Mouse (Mus musculus): ENCODE results near the gene Zfp444. TPM values are rescaled to one million over a fixed set of nuclear protein-coding genes. Genes with fewer than 3 reads are reported as not detected.
A peak's percentile ranks its signal among the peaks of the same experiment; 100 is the strongest.

The Zfp444 gene
- polyA plus RNA-seq (2014; fragmentation: Nextera tagmentation; extraction: Ambion mirVana), result 78.5 and 79.4 TPM in 2 replicates

- WGBS, result under 1% methylated on average over 37 of the region's 37 CpGs
- H3K9me3 ChIP-seq (ENCODE audit: control insufficient read depth, low read length), result no peaks in the 10 kb centered on the region
- peak within 1 kb of the TSS; percentile 61 for H3K9ac ChIP-seq (replicated peaks; ENCODE audit: low read depth, low read length)
- ATAC-seq (ENCODE audit: low read depth), result peak; percentile 96
- H3K4me2 ChIP-seq (ENCODE audit: low read depth, low read length), result peak within 1 kb of the TSS; percentile 82
- H3K4me1 ChIP-seq (ENCODE audit: control insufficient read depth, insufficient read depth, low read length), result peaks cover 6% of the 10 kb centered on the region; the same call in 1 of the 2 replicates
- no peaks in the 10 kb centered on the region for H3K36me3 ChIP-seq (ENCODE audit: control insufficient read depth, insufficient read depth, low read length)
- peak within 1 kb of the TSS; percentile 84 for H3K27ac ChIP-seq (ENCODE audit: low read depth, low read length)
- no peaks in the 10 kb centered on the region for H3K27me3 ChIP-seq (ENCODE audit: control insufficient read depth, insufficient read depth, low read length)
- H3K4me3 ChIP-seq (ENCODE audit: low read depth, low read length), result peak within 1 kb of the TSS; percentile 61
Measured at GRCm38 (mm10) chr7:6172006-6172649, at the start of gene Zfp444. Zfp444 (plus strand) TSS chr7:6172226.

- Histone ChIP-seq H3K27me3 (ENCODE audit: control insufficient read depth, insufficient read depth, low read length) (no peaks in the 10 kb centered on the region), H3K4me1 (ENCODE audit: control insufficient read depth, insufficient read depth, low read length) (no peaks in the 10 kb centered on the region), H3K27ac (ENCODE audit: low read depth, low read length) (0 out of 2 replicates have a peak overlapping the region, but pooled peaks have one; percentile 17), H3K4me2 (ENCODE audit: low read depth, low read length) (no peak overlapping the region), H3K9me3 (ENCODE audit: control insufficient read depth, low read length) (no peaks in the 10 kb centered on the region), H3K9ac (replicated peaks; ENCODE audit: low read depth, low read length) (no peak overlapping the region), H3K36me3 (ENCODE audit: control insufficient read depth, insufficient read depth, low read length) (peaks cover 4% of the 10 kb centered on the region; the same call in 1 of the 2 replicates), H3K4me3 (ENCODE audit: low read depth, low read length) (no peak overlapping the region)
- 40% methylated on average over 7 of the region's 7 CpGs for whole genome bisulfite sequencing
- ATAC-seq (ENCODE audit: low read depth), result peak; percentile 84
Measured at GRCm38 (mm10) chr7:6126690-6127448, 45.2 kb upstream of the Zfp444 start.

GRCm38 (mm10) chr7:6130346-6130745 is 41.7 kb upstream of the Zfp444 start:
- Histone ChIP-seq H3K4me1 (ENCODE audit: control insufficient read depth, insufficient read depth, low read length) (no peaks in the 10 kb centered on the region), H3K4me3 (ENCODE audit: low read depth, low read length) (no peak overlapping the region), H3K9ac (replicated peaks; ENCODE audit: low read depth, low read length) (no peak overlapping the region), H3K36me3 (ENCODE audit: control insufficient read depth, insufficient read depth, low read length) (peaks cover 18% of the 10 kb centered on the region), H3K27ac (ENCODE audit: low read depth, low read length) (no peak overlapping the region), H3K27me3 (ENCODE audit: control insufficient read depth, insufficient read depth, low read length) (no peaks in the 10 kb centered on the region), H3K4me2 (ENCODE audit: low read depth, low read length) (no peak overlapping the region), H3K9me3 (ENCODE audit: control insufficient read depth, low read length) (peaks cover 4% of the 10 kb centered on the region; the same call in 1 of the 2 replicates)
- ATAC-seq (ENCODE audit: low read depth), result no peak
- 53% methylated on average over 4 of the region's 4 CpGs for WGBS

GRCm38 (mm10) chr7:6132646-6133045 is 39.4 kb upstream of the Zfp444 start:
- Histone ChIP-seq H3K9me3 (ENCODE audit: control insufficient read depth, low read length) (peaks cover 4% of the 10 kb centered on the region; the same call in 1 of the 2 replicates), H3K27ac (ENCODE audit: low read depth, low read length) (no peak overlapping the region), H3K27me3 (ENCODE audit: control insufficient read depth, insufficient read depth, low read length) (no peaks in the 10 kb centered on the region), H3K4me3 (ENCODE audit: low read depth, low read length) (no peak overlapping the region), H3K4me2 (ENCODE audit: low read depth, low read length) (no peak overlapping the region), H3K36me3 (ENCODE audit: control insufficient read depth, insufficient read depth, low read length) (peaks cover 18% of the 10 kb centered on the region), H3K4me1 (ENCODE audit: control insufficient read depth, insufficient read depth, low read length) (no peaks in the 10 kb centered on the region), H3K9ac (replicated peaks; ENCODE audit: low read depth, low read length) (no peak overlapping the region)
- WGBS, result 83% methylated on average over 30 of the region's 30 CpGs
- no peak for ATAC-seq (ENCODE audit: low read depth)

GRCm38 (mm10) chr7:6136497-6136896 is 35.5 kb upstream of the Zfp444 start:
- H3K4me1 ChIP-seq (ENCODE audit: control insufficient read depth, insufficient read depth, low read length), result no peaks in the 10 kb centered on the region
- H3K4me3 ChIP-seq (ENCODE audit: low read depth, low read length), result no peak overlapping the region
- peaks cover 4% of the 10 kb centered on the region; the same call in 1 of the 2 replicates for H3K9me3 ChIP-seq (ENCODE audit: control insufficient read depth, low read length)
- H3K27ac ChIP-seq (ENCODE audit: low read depth, low read length), result no peak overlapping the region
- H3K9ac ChIP-seq (replicated peaks; ENCODE audit: low read depth, low read length), result no peak overlapping the region
- no peak overlapping the region for H3K4me2 ChIP-seq (ENCODE audit: low read depth, low read length)
- H3K27me3 ChIP-seq (ENCODE audit: control insufficient read depth, insufficient read depth, low read length), result no peaks in the 10 kb centered on the region
- ATAC-seq (ENCODE audit: low read depth), result no peak
- H3K36me3 ChIP-seq (ENCODE audit: control insufficient read depth, insufficient read depth, low read length), result peaks cover 25% of the 10 kb centered on the region

- H3K4me3 ChIP-seq (ENCODE audit: low read depth, low read length), result no peak overlapping the region
- no peak overlapping the region for H3K27ac ChIP-seq (ENCODE audit: low read depth, low read length)
- WGBS, result 74% methylated on average over 3 of the region's 3 CpGs
- no peak overlapping the region for H3K9ac ChIP-seq (replicated peaks; ENCODE audit: low read depth, low read length)
- no peaks in the 10 kb centered on the region for H3K9me3 ChIP-seq (ENCODE audit: control insufficient read depth, low read length)
- no peaks in the 10 kb centered on the region for H3K27me3 ChIP-seq (ENCODE audit: control insufficient read depth, insufficient read depth, low read length)
- no peaks in the 10 kb centered on the region for H3K4me1 ChIP-seq (ENCODE audit: control insufficient read depth, insufficient read depth, low read length)
- no peak overlapping the region for H3K4me2 ChIP-seq (ENCODE audit: low read depth, low read length)
- ATAC-seq (ENCODE audit: low read depth), result no peak
- H3K36me3 ChIP-seq (ENCODE audit: control insufficient read depth, insufficient read depth, low read length), result peaks cover 7% of the 10 kb centered on the region; the same call in 1 of the 2 replicates
Measured at GRCm38 (mm10) chr7:6139295-6139694, 32.7 kb upstream of the Zfp444 start.

GRCm38 (mm10) chr7:6143991-6144531 is 28.0 kb upstream of the Zfp444 start:
- ATAC-seq (ENCODE audit: low read depth), result no peak
- WGBS, result 84% methylated on average over 2 of the region's 2 CpGs
- no peaks in the 10 kb centered on the region for H3K9me3 ChIP-seq (ENCODE audit: control insufficient read depth, low read length)
- H3K27ac ChIP-seq (ENCODE audit: low read depth, low read length), result no peak overlapping the region
- H3K4me1 ChIP-seq (ENCODE audit: control insufficient read depth, insufficient read depth, low read length), result peaks cover 6% of the 10 kb centered on the region
- peaks cover 7% of the 10 kb centered on the region; the same call in 1 of the 2 replicates for H3K36me3 ChIP-seq (ENCODE audit: control insufficient read depth, insufficient read depth, low read length)
- H3K27me3 ChIP-seq (ENCODE audit: control insufficient read depth, insufficient read depth, low read length), result no peaks in the 10 kb centered on the region
- H3K4me3 ChIP-seq (ENCODE audit: low read depth, low read length), result no peak overlapping the region
- no peak overlapping the region for H3K4me2 ChIP-seq (ENCODE audit: low read depth, low read length)
- H3K9ac ChIP-seq (replicated peaks; ENCODE audit: low read depth, low read length), result no peak overlapping the region

GRCm38 (mm10) chr7:6145423-6146188 is 26.4 kb upstream of the Zfp444 start:
- 82% methylated on average over 8 of the region's 8 CpGs for WGBS
- Histone ChIP-seq H3K4me3 (ENCODE audit: low read depth, low read length) (no peak overlapping the region), H3K4me2 (ENCODE audit: low read depth, low read length) (no peak overlapping the region), H3K9me3 (ENCODE audit: control insufficient read depth, low read length) (no peaks in the 10 kb centered on the region), H3K4me1 (ENCODE audit: control insufficient read depth, insufficient read depth, low read length) (peaks cover 6% of the 10 kb centered on the region), H3K27me3 (ENCODE audit: control insufficient read depth, insufficient read depth, low read length) (no peaks in the 10 kb centered on the region), H3K27ac (ENCODE audit: low read depth, low read length) (no peak overlapping the region), H3K36me3 (ENCODE audit: control insufficient read depth, insufficient read depth, low read length) (0 out of 2 replicates have a peak, but pooled peaks cover 3% of the 10 kb centered on the region), H3K9ac (replicated peaks; ENCODE audit: low read depth, low read length) (no peak overlapping the region)
- no peak for ATAC-seq (ENCODE audit: low read depth)

All from neural tube, embryonic 14.5 days (tissue).